Mouse (Mus musculus) embryonic fibroblast, embryonic 13.5 days (primary cell): ENCODE data around the gene Ccdc14.

Source experiments
- CTCF ChIP-seq: IDR thresholded peaks from 2 replicates; pipeline ENCODE4 v1.5.1; 2011; ENCODE audit warnings: mild to moderate bottlenecking, control low read depth, low read length, moderate library complexity, borderline replicate concordance; ENCODE audit not compliant: insufficient read depth
- POLR2A ChIP-seq: IDR thresholded peaks from 2 replicates; pipeline ENCODE4 v1.6.1; 2011; ENCODE audit warnings: low read depth, mild to moderate bottlenecking, control low read depth, low read length, moderate library complexity

- TF ChIP-seq CTCF (no peak), POLR2A (no peak)
Observed at GRCm38 (mm10) chr16:34758205-34758604, 67.8 kb downstream of the Ccdc14 start.
